In genomic region chr8:84334333-84334732, GRCm38 (mm10) we compare ENCODE assay signal across 12 mouse cellular contexts. TPM values are rescaled to one million over a fixed set of nuclear protein-coding genes. Genes with fewer than 3 reads are reported as not detected.
DNase-seq lines count a peak whose midpoint lies in the region; ATAC-seq and TF ChIP-seq lines count a peak whose summit lies in the region.
"Had no signal": no experiment of that assay in that cellular context is flagged by ENCODE, and none has a peak within 500 bp of the region (broad histone marks: within the 10 kb centered on the region; RNA-seq: fewer than 3 reads in every experiment).

No protein-coding gene starts in this region.

- DNase-seq in heart, postnatal 14 days, result peak; percentile 30 to 42
- no peak for DNase-seq in heart, postnatal 25 days (ENCODE audit: low spot score)
- peak; percentile 66 for DNase-seq in midbrain, postnatal 0 days (ENCODE audit: low spot score)
- no peak for DNase-seq in midbrain, embryonic 11.5 days (ENCODE audit: low spot score, missing footprints)
- DNase-seq in kidney, postnatal 10 days, result peak; percentile 79
- peak; percentile 43 for DNase-seq in right cerebral cortex, postnatal 4 days
- no peak for DNase-seq in urinary bladder, postnatal 10 days (ENCODE audit: low spot score)
- DNase-seq: gastrocnemius, postnatal 36 days; lung, postnatal 14 days; thymus, adult 18-20 months had no signal

- H3K27ac ChIP-seq in midbrain, postnatal 0 days (ENCODE audit: low read depth, low read length), result no peak overlapping the region
- no peak overlapping the region for H3K27ac ChIP-seq in midbrain, embryonic 11.5 days (ENCODE audit: low read depth, low read length)
- H3K27ac ChIP-seq: limb, embryonic 13.5 days had no signal

- no peaks in the 10 kb centered on the region for H3K36me3 ChIP-seq in midbrain, postnatal 0 days (ENCODE audit: insufficient read depth, low read length)
- H3K36me3 ChIP-seq in midbrain, embryonic 11.5 days (ENCODE audit: control insufficient read depth, insufficient read depth, low read length), result no peaks in the 10 kb centered on the region
- H3K36me3 ChIP-seq: limb, embryonic 13.5 days had no signal

- no peak for ATAC-seq in midbrain, postnatal 0 days (ENCODE audit: low FRiP score)
- ATAC-seq in midbrain, embryonic 11.5 days (ENCODE audit: low FRiP score), result no peak

- H3K9me3 ChIP-seq in midbrain, postnatal 0 days (ENCODE audit: low read length), result no peaks in the 10 kb centered on the region
- H3K9me3 ChIP-seq in midbrain, embryonic 11.5 days (ENCODE audit: control insufficient read depth, low read length), result no peaks in the 10 kb centered on the region
- H3K9me3 ChIP-seq: limb, embryonic 13.5 days had no signal

- intact Hi-C loops in heart, postnatal 14 days (cut with DNase I), result no loop called here
- intact Hi-C loops in heart, postnatal 25 days (cut with DNase I), result no loop called here

- WGBS in midbrain, postnatal 0 days, result 64% methylated on average over 5 of the region's 5 CpGs
- 84% methylated on average over 5 of the region's 5 CpGs for WGBS in midbrain, embryonic 11.5 days

- H3K27me3 ChIP-seq in midbrain, postnatal 0 days (ENCODE audit: insufficient read depth, low read length), result peaks cover 6% of the 10 kb centered on the region; the same call in 1 of the 2 replicates
- peaks cover 10% of the 10 kb centered on the region for H3K27me3 ChIP-seq in midbrain, embryonic 11.5 days (ENCODE audit: control insufficient read depth, insufficient read depth, low read length)

- no peak overlapping the region for H3K4me2 ChIP-seq in midbrain, postnatal 0 days (ENCODE audit: low read depth, low read length, poor library complexity, severe bottlenecking)
- no peak overlapping the region for H3K4me2 ChIP-seq in midbrain, embryonic 11.5 days
- H3K4me2 ChIP-seq: limb, embryonic 13.5 days had no signal

- H3K9ac ChIP-seq in midbrain, postnatal 0 days (replicated peaks; ENCODE audit: low read length, poor library complexity, severe bottlenecking), result no peak overlapping the region
- no peak overlapping the region for H3K9ac ChIP-seq in midbrain, embryonic 11.5 days (ENCODE audit: low read length)
- H3K9ac ChIP-seq: limb, embryonic 13.5 days had no signal

- TF ChIP-seq CTCF in midbrain, postnatal 0 days (IDR thresholded peaks at IDR 0.05), result no peak

- no peak overlapping the region for H3K4me3 ChIP-seq in midbrain, postnatal 0 days (ENCODE audit: low read depth, low read length)
- H3K4me3 ChIP-seq in midbrain, embryonic 11.5 days (ENCODE audit: low read depth, low read length), result no peak overlapping the region
- H3K4me3 ChIP-seq: erythroblast, embryonic 14.5 days; limb, embryonic 13.5 days had no signal

- no peaks in the 10 kb centered on the region for H3K4me1 ChIP-seq in midbrain, postnatal 0 days (ENCODE audit: insufficient read depth, low read length)
- 0 out of 2 replicates have a peak, but pooled peaks cover 4% of the 10 kb centered on the region for H3K4me1 ChIP-seq in midbrain, embryonic 11.5 days (ENCODE audit: control insufficient read depth, insufficient read depth, low read length)

RNA-seq across cellular contexts. Expression of gene Cacna1a, which starts 53.9 kb away (rescaled TPM):
- 1 to 10 TPM; 4.4 to 4.7 TPM for total RNA-seq in heart, postnatal 14 days (2021)
- total RNA-seq in heart, postnatal 25 days (2021), result 1 to 10 TPM; 2.5 to 3.2 TPM
- total RNA-seq in midbrain, postnatal 0 days (2014; rRNA removed), result 67.0 and 134 TPM in 2 replicates
- 10.0 and 15.4 TPM in 2 replicates for polyA plus RNA-seq in midbrain, postnatal 0 days (2015; fragmentation: Nextera tagmentation; extraction: Ambion mirVana)
- 6.3 TPM in 2 replicates for polyA plus RNA-seq in midbrain, embryonic 11.5 days (2014; fragmentation: Nextera tagmentation; extraction: Ambion mirVana)

Comparison
In these comparisons a context has a peak if more than half of its experiments do, and no peak if none do; other contexts are left out.
1. DNase-seq: peak in heart, postnatal 14 days (2 of 2), midbrain, postnatal 0 days (single experiment), kidney, postnatal 10 days (single experiment) and right cerebral cortex, postnatal 4 days (single experiment); none in heart, postnatal 25 days (single experiment), midbrain, embryonic 11.5 days (single experiment) and urinary bladder, postnatal 10 days (single experiment).
2. RNA of gene Cacna1a, which starts 53.9 kb away (total RNA-seq): 67.0 to 134 TPM in midbrain, postnatal 0 days; 4.4 to 4.7 TPM in heart, postnatal 14 days and 2.5 to 3.2 TPM in heart, postnatal 25 days; every median in the first group is over 10 times any median in the second.